Mouse (Mus musculus): ENCODE data around the gene 1700049E17Rik1. TPM values are rescaled to one million over a fixed set of nuclear protein-coding genes. Genes with fewer than 3 reads are reported as not detected.
"Not testable (repeated sequence)": the region's sequence is repeated elsewhere in the genome, so short reads cannot be mapped to it uniquely, and the experiment has no call there.

The 1700049E17Rik1 gene
- polyA plus RNA-seq (2015; fragmentation: Nextera tagmentation; extraction: Ambion mirVana) = not detected in 2 replicates

DNA sequence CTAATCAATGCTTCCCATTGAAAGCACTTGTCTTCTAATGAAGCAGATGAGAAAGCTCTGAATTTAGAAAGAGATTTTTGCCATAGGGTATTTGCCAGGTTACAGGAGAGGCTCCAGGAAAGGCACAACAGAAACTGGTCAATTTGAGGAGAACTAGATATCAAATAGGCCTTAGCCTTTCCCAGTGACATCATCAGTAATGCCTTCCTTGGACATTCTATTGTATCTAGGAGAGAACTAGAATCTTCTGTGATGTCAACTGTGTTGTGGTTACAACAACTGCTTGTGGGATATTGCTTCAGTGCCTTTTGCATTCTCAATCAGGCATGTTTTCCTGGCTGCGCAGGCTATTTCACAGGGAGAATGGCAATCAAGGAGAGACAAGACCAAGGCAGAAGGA is at the start of gene 1700049E17Rik1:
Gene 1700049E17Rik1 (plus strand): TSS at position 301 of the 400 bp plus-strand sequence.
- ATAC-seq (ENCODE audit: low read depth); H3K4me1 ChIP-seq (ENCODE audit: control insufficient read depth, low read depth, low read length); H3K27ac ChIP-seq (ENCODE audit: low read length); H3K36me3 ChIP-seq (ENCODE audit: control insufficient read depth, insufficient read depth); H3K9ac ChIP-seq (ENCODE audit: low read depth, low read length); H3K9me3 ChIP-seq (replicated peaks; ENCODE audit: control insufficient read depth, low read length); H3K4me3 ChIP-seq (ENCODE audit: low read depth, low read length); H3K27me3 ChIP-seq (ENCODE audit: control insufficient read depth, insufficient read depth, low read depth, low read length); H3K4me2 ChIP-seq (ENCODE audit: low read depth, low read length): not testable (repeated sequence)
- WGBS (ENCODE audit: insufficient replicate concordance) = no CpG with 5 or more reads among the region's 1 CpGs

- ATAC-seq (ENCODE audit: low read depth); H3K36me3 ChIP-seq (ENCODE audit: control insufficient read depth, insufficient read depth); H3K4me3 ChIP-seq (ENCODE audit: low read depth, low read length); H3K4me1 ChIP-seq (ENCODE audit: control insufficient read depth, low read depth, low read length); H3K27me3 ChIP-seq (ENCODE audit: control insufficient read depth, insufficient read depth, low read depth, low read length); H3K27ac ChIP-seq (ENCODE audit: low read length); H3K4me2 ChIP-seq (ENCODE audit: low read depth, low read length); H3K9ac ChIP-seq (ENCODE audit: low read depth, low read length); H3K9me3 ChIP-seq (replicated peaks; ENCODE audit: control insufficient read depth, low read length): not testable (repeated sequence)
- no CpG with 5 or more reads among the region's 2 CpGs for WGBS (ENCODE audit: insufficient replicate concordance)
These were observed 17.6 kb upstream of the 1700049E17Rik1 start, which contains the start of gene Gm7980 for GRCm38 (mm10) chr14:41907190-41907589. Gm7980 (minus strand) TSS chr14:41907290.

DNA sequence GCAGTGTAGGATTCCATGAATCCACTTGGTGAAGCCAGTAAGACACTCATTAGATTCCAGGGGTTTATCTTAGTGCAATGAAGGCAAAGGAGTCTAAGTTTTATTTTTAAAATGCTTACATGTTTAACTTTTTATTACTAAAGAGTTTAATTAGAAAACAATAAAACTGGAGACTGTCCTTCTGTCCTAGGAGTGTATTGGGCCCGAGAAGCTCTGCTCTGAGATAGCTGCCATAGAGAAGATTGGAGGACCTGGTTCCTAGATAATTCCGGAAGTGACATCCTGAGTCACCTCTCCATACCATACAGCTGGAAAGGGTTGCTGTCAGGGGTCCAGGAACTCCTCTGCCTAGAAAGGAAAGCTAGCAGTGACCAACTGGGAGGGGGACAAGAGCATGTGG is 18.9 kb downstream of the 1700049E17Rik1 start, which contains the start of gene 1700024B05Rik:
Gene 1700024B05Rik (plus strand): TSS at position 301 of the 400 bp plus-strand sequence.
- H3K27ac ChIP-seq (ENCODE audit: low read length); H3K36me3 ChIP-seq (ENCODE audit: control insufficient read depth, insufficient read depth); H3K9ac ChIP-seq (ENCODE audit: low read depth, low read length); ATAC-seq (ENCODE audit: low read depth); H3K4me3 ChIP-seq (ENCODE audit: low read depth, low read length); H3K9me3 ChIP-seq (replicated peaks; ENCODE audit: control insufficient read depth, low read length); H3K4me1 ChIP-seq (ENCODE audit: control insufficient read depth, low read depth, low read length); H3K27me3 ChIP-seq (ENCODE audit: control insufficient read depth, insufficient read depth, low read depth, low read length); H3K4me2 ChIP-seq (ENCODE audit: low read depth, low read length): not testable (repeated sequence)
- WGBS (ENCODE audit: insufficient replicate concordance) = 79% methylated on average over 1 of the region's 2 CpGs

GRCm38 (mm10) chr14:41964095-41964494 is 39.3 kb downstream of the 1700049E17Rik1 start:
- not testable (repeated sequence) for H3K27ac ChIP-seq (ENCODE audit: low read length); H3K36me3 ChIP-seq (ENCODE audit: control insufficient read depth, insufficient read depth); H3K9ac ChIP-seq (ENCODE audit: low read depth, low read length); H3K4me1 ChIP-seq (ENCODE audit: control insufficient read depth, low read depth, low read length); H3K9me3 ChIP-seq (replicated peaks; ENCODE audit: control insufficient read depth, low read length); ATAC-seq (ENCODE audit: low read depth); H3K4me2 ChIP-seq (ENCODE audit: low read depth, low read length); H3K27me3 ChIP-seq (ENCODE audit: control insufficient read depth, insufficient read depth, low read depth, low read length); H3K4me3 ChIP-seq (ENCODE audit: low read depth, low read length)
- WGBS (ENCODE audit: insufficient replicate concordance) = 36% methylated on average over 4 of the region's 4 CpGs

DNA sequence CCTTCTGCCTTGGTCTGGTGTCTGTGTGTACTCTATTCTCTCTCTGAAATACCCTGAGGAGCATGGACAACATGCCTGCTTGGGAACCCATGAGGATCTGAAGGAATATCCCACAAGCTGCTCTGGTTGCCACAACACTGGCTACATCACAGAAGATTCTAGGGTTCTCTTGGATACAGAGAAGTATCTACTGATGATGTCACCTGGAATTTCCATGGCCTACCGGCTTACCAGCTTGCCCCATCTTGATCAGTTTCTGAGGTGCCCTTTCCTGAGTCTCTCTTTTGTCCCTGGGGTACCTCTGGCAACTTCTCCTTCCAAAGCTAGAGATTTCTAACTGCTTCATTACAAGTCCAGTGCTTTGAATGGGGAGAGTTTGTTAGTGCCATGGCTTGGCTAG is 43.1 kb downstream of the 1700049E17Rik1 start, which contains the start of gene Gm6401:
Gene Gm6401 (minus strand): TSS at position 101 of the 400 bp plus-strand sequence.
- H3K4me3 ChIP-seq (ENCODE audit: low read depth, low read length); H3K27me3 ChIP-seq (ENCODE audit: control insufficient read depth, insufficient read depth, low read depth, low read length); H3K9me3 ChIP-seq (replicated peaks; ENCODE audit: control insufficient read depth, low read length); ATAC-seq (ENCODE audit: low read depth); H3K4me2 ChIP-seq (ENCODE audit: low read depth, low read length); H3K27ac ChIP-seq (ENCODE audit: low read length); H3K4me1 ChIP-seq (ENCODE audit: control insufficient read depth, low read depth, low read length); H3K36me3 ChIP-seq (ENCODE audit: control insufficient read depth, insufficient read depth); H3K9ac ChIP-seq (ENCODE audit: low read depth, low read length): not testable (repeated sequence)
- WGBS (ENCODE audit: insufficient replicate concordance) = 67% methylated on average over 1 of the region's 1 CpGs

DNA sequence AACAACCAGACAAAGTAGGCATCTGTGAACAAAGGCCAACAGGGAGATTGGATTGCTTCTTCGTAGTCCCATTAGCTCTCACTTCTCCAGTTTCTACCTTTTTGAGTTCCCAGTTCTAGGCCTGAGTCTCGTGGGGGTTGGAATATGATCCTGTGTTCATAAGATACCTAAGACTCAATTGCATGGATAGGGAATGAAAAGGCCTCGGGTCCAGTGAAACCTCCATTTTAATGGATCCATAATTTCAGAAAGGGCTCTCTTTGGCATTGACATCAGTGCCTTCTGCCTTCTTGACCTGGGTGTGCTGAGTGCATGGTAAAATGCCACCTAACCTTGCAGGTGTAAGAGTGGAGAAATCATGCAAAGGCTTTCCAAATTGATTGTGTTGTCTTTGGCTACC is 43.8 kb downstream of the 1700049E17Rik1 start:
- H3K4me2 ChIP-seq (ENCODE audit: low read depth, low read length); H3K27me3 ChIP-seq (ENCODE audit: control insufficient read depth, insufficient read depth, low read depth, low read length); H3K9ac ChIP-seq (ENCODE audit: low read depth, low read length); ATAC-seq (ENCODE audit: low read depth); H3K36me3 ChIP-seq (ENCODE audit: control insufficient read depth, insufficient read depth); H3K4me1 ChIP-seq (ENCODE audit: control insufficient read depth, low read depth, low read length); H3K4me3 ChIP-seq (ENCODE audit: low read depth, low read length); H3K27ac ChIP-seq (ENCODE audit: low read length); H3K9me3 ChIP-seq (replicated peaks; ENCODE audit: control insufficient read depth, low read length): not testable (repeated sequence)
- WGBS (ENCODE audit: insufficient replicate concordance) = 41% methylated on average over 3 of the region's 3 CpGs

Other genes starting within 250 kb of the 1700049E17Rik1 start
- gene Gm8068, start 223.1 kb upstream of the 1700049E17Rik1 start, polyA plus RNA-seq (2015; fragmentation: Nextera tagmentation; extraction: Ambion mirVana) = not detected in 2 replicates
- gene Gm7929, start 174.3 kb upstream of the 1700049E17Rik1 start, polyA plus RNA-seq (2015; fragmentation: Nextera tagmentation; extraction: Ambion mirVana) = not detected in 2 replicates
- gene Gm47189, start 152.5 kb upstream of the 1700049E17Rik1 start, polyA plus RNA-seq (2015; fragmentation: Nextera tagmentation; extraction: Ambion mirVana) = not detected in 2 replicates
- gene Gm7980, start 17.7 kb upstream of the 1700049E17Rik1 start, polyA plus RNA-seq (2015; fragmentation: Nextera tagmentation; extraction: Ambion mirVana) = not detected in 2 replicates
- gene 1700024B05Rik, start 19.0 kb downstream of the 1700049E17Rik1 start, polyA plus RNA-seq (2015; fragmentation: Nextera tagmentation; extraction: Ambion mirVana) = not detected in 2 replicates
- gene Gm6401, start 43.0 kb downstream of the 1700049E17Rik1 start, polyA plus RNA-seq (2015; fragmentation: Nextera tagmentation; extraction: Ambion mirVana) = not detected in 2 replicates
- gene Gm3543, start 58.4 kb downstream of the 1700049E17Rik1 start, polyA plus RNA-seq (2015; fragmentation: Nextera tagmentation; extraction: Ambion mirVana) = not detected in 2 replicates
- not detected in 2 replicates for gene Gm7951, start 192.4 kb downstream of the 1700049E17Rik1 start, polyA plus RNA-seq (2015; fragmentation: Nextera tagmentation; extraction: Ambion mirVana)
- not detected in 2 replicates for gene Gm17027, start 237.7 kb downstream of the 1700049E17Rik1 start, polyA plus RNA-seq (2015; fragmentation: Nextera tagmentation; extraction: Ambion mirVana)

All from liver, embryonic 16.5 days (tissue).